Mouse (Mus musculus): ENCODE measurements around the gene Olfr676. TPM values are rescaled to one million over a fixed set of nuclear protein-coding genes. Genes with fewer than 3 reads are reported as not detected.

The Olfr676 gene
- polyA plus RNA-seq, 1 experiment from 2014 or later, result not detected

Other genes starting within 250 kb of the Olfr676 start
- gene Usp17lb, start 190.1 kb upstream of the Olfr676 start, polyA plus RNA-seq (2014; fragmentation: Nextera tagmentation; extraction: Ambion mirVana), result not detected in 2 replicates
- gene Usp17la, start 175.7 kb upstream of the Olfr676 start, polyA plus RNA-seq (2014; fragmentation: Nextera tagmentation; extraction: Ambion mirVana), result not detected in 2 replicates
- not detected in 2 replicates for gene Olfr665, start 154.7 kb upstream of the Olfr676 start, polyA plus RNA-seq (2014; fragmentation: Nextera tagmentation; extraction: Ambion mirVana)
- not detected in 2 replicates for gene Olfr666, start 136.7 kb upstream of the Olfr676 start, polyA plus RNA-seq (2014; fragmentation: Nextera tagmentation; extraction: Ambion mirVana)
- not detected in 2 replicates for gene Olfr667, start 111.2 kb upstream of the Olfr676 start, polyA plus RNA-seq (2014; fragmentation: Nextera tagmentation; extraction: Ambion mirVana)
- gene Olfr668, start 104.6 kb upstream of the Olfr676 start, polyA plus RNA-seq (2014; fragmentation: Nextera tagmentation; extraction: Ambion mirVana), result not detected in 2 replicates
- not detected in 2 replicates for gene Olfr669, start 98.5 kb upstream of the Olfr676 start, polyA plus RNA-seq (2014; fragmentation: Nextera tagmentation; extraction: Ambion mirVana)
- not detected in 2 replicates for gene Olfr670, start 70.1 kb upstream of the Olfr676 start, polyA plus RNA-seq (2014; fragmentation: Nextera tagmentation; extraction: Ambion mirVana)
- not detected in 2 replicates for gene Olfr671, start 53.6 kb upstream of the Olfr676 start, polyA plus RNA-seq (2014; fragmentation: Nextera tagmentation; extraction: Ambion mirVana)
- not detected in 2 replicates for gene Olfr672, start 30.7 kb upstream of the Olfr676 start, polyA plus RNA-seq (2014; fragmentation: Nextera tagmentation; extraction: Ambion mirVana)
- gene Olfr675, start 4.2 kb upstream of the Olfr676 start, polyA plus RNA-seq (2014; fragmentation: Nextera tagmentation; extraction: Ambion mirVana), result not detected in 2 replicates
- not detected in 2 replicates for gene Olfr677, start 18.7 kb downstream of the Olfr676 start, polyA plus RNA-seq (2014; fragmentation: Nextera tagmentation; extraction: Ambion mirVana)
- not detected in 2 replicates for gene Olfr678, start 31.8 kb downstream of the Olfr676 start, polyA plus RNA-seq (2014; fragmentation: Nextera tagmentation; extraction: Ambion mirVana)
- gene Olfr679, start 48.5 kb downstream of the Olfr676 start, polyA plus RNA-seq (2014; fragmentation: Nextera tagmentation; extraction: Ambion mirVana), result not detected in 2 replicates
- not detected in 2 replicates for gene Olfr680-ps1, start 60.1 kb downstream of the Olfr676 start, polyA plus RNA-seq (2014; fragmentation: Nextera tagmentation; extraction: Ambion mirVana)
- gene Olfr681, start 84.1 kb downstream of the Olfr676 start, polyA plus RNA-seq (2014; fragmentation: Nextera tagmentation; extraction: Ambion mirVana), result not detected in 2 replicates
- not detected in 2 replicates for gene Olfr683, start 114.3 kb downstream of the Olfr676 start, polyA plus RNA-seq (2014; fragmentation: Nextera tagmentation; extraction: Ambion mirVana)
- gene Olfr684, start 131.0 kb downstream of the Olfr676 start, polyA plus RNA-seq (2014; fragmentation: Nextera tagmentation; extraction: Ambion mirVana), result not detected in 2 replicates
- not detected in 2 replicates for gene Olfr685, start 153.3 kb downstream of the Olfr676 start, polyA plus RNA-seq (2014; fragmentation: Nextera tagmentation; extraction: Ambion mirVana)
- gene Olfr686, start 174.8 kb downstream of the Olfr676 start, polyA plus RNA-seq (2014; fragmentation: Nextera tagmentation; extraction: Ambion mirVana), result not detected in 2 replicates